Mouse (Mus musculus) testis, adult 2 months (tissue): ENCODE results near the gene Fam174b. TPM values are rescaled to one million over a fixed set of nuclear protein-coding genes. Genes with fewer than 3 reads are reported as not detected.

Experiments used
- H3K27ac ChIP-seq: fragments of 200-500 bp; 2 replicates; pipeline ENCODE4 v1.5.1; 2012; ENCODE audit warnings: low read depth, low read length; ENCODE audit not compliant: control insufficient read depth, insufficient read depth
- H3K27me3 ChIP-seq: fragments of 200-500 bp; 2 replicates; pipeline ENCODE4 v1.6.1; 2012; ENCODE audit warnings: mild to moderate bottlenecking, low read length, moderate library complexity; ENCODE audit not compliant: control insufficient read depth, insufficient read depth
- H3K36me3 ChIP-seq: fragments of 200-500 bp; 2 replicates; pipeline ENCODE4 v1.6.1; 2012; ENCODE audit warnings: mild to moderate bottlenecking, low read length; ENCODE audit not compliant: control insufficient read depth, insufficient read depth
- H3K4me1 ChIP-seq: fragments of 200-500 bp; 2 replicates; pipeline ENCODE4 v1.6.1; 2012; ENCODE audit warnings: low read length; ENCODE audit not compliant: control insufficient read depth, insufficient read depth
- H3K4me3 ChIP-seq: fragments of 200-500 bp; 2 replicates; pipeline ENCODE4 v1.5.1; 2012; ENCODE audit warnings: low read depth, mild to moderate bottlenecking, low read length, moderate library complexity, mixed read lengths; ENCODE audit not compliant: control insufficient read depth
- CTCF ChIP-seq: fragments of 200-500 bp; IDR thresholded peaks from 2 replicates; pipeline ENCODE4 v1.5.1; 2012; ENCODE audit warnings: low read depth, mild to moderate bottlenecking, inconsistent platforms, low read length, moderate library complexity; ENCODE audit not compliant: control insufficient read depth, insufficient read depth, insufficient replicate concordance
- POLR2A ChIP-seq: fragments of 200-500 bp; IDR thresholded peaks from 2 replicates; pipeline ENCODE4 v1.6.1; 2012; ENCODE audit warnings: low read depth, mild to moderate bottlenecking, inconsistent platforms, low read length, moderate library complexity; ENCODE audit not compliant: control insufficient read depth
- polyA plus RNA-seq: library from polyadenylated mRNA; depleted of rRNA; stranded (reverse); fragments of >200 nt; gene quantifications from 2 replicates; pipeline ENCODE4 v1.2.3, GENCODE M21; 2012

Fam174b gene
- polyA plus RNA-seq, 1 experiment: 0.12 TPM

GRCm38 (mm10) chr7:73743144-73743543 is 3.0 kb downstream of the Fam174b start:
- no peak overlapping the region for H3K4me3 ChIP-seq
- no peak overlapping the region for H3K27ac ChIP-seq
- peaks cover 14% of the 10 kb centered on the region for H3K4me1 ChIP-seq
- TF ChIP-seq CTCF (no peak), POLR2A (no peak)
- H3K27me3 ChIP-seq: no peaks in the 10 kb centered on the region
- H3K36me3 ChIP-seq: no peaks in the 10 kb centered on the region

- no peak for TF ChIP-seq POLR2A
- TF ChIP-seq CTCF: no peak
- Histone ChIP-seq H3K4me1 (peaks cover 14% of the 10 kb centered on the region), H3K4me3 (no peak overlapping the region), H3K36me3 (no peaks in the 10 kb centered on the region), H3K27ac (no peak overlapping the region), H3K27me3 (no peaks in the 10 kb centered on the region)
These were observed 3.8 kb downstream of the Fam174b start for GRCm38 (mm10) chr7:73743831-73744370.

- peaks cover 4% of the 10 kb centered on the region for H3K4me1 ChIP-seq
- H3K27me3 ChIP-seq: no peaks in the 10 kb centered on the region
- no peak overlapping the region for H3K27ac ChIP-seq
These were observed 5.8 kb downstream of the Fam174b start for GRCm38 (mm10) chr7:73745903-73746302.

GRCm38 (mm10) chr7:73746836-73747235 is 6.7 kb downstream of the Fam174b start:
- Histone ChIP-seq H3K4me3 (no peak overlapping the region), H3K27me3 (no peaks in the 10 kb centered on the region), H3K4me1 (no peaks in the 10 kb centered on the region), H3K27ac (no peak overlapping the region), H3K36me3 (no peaks in the 10 kb centered on the region)
- no peak for TF ChIP-seq POLR2A
- no peak for TF ChIP-seq CTCF

More at GRCm38 (mm10) chr7:73745903-73746302, 5.8 kb downstream of the Fam174b start:
- Histone ChIP-seq H3K4me3 (no peak overlapping the region), H3K36me3 (no peaks in the 10 kb centered on the region)
- TF ChIP-seq CTCF: no peak
- TF ChIP-seq POLR2A: no peak

- no peak overlapping the region for H3K4me3 ChIP-seq
- no peaks in the 10 kb centered on the region for H3K27me3 ChIP-seq
- H3K36me3 ChIP-seq: no peaks in the 10 kb centered on the region
- no peak overlapping the region for H3K27ac ChIP-seq
- no peaks in the 10 kb centered on the region for H3K4me1 ChIP-seq
- TF ChIP-seq POLR2A: no peak
These were observed 7.4 kb downstream of the Fam174b start for GRCm38 (mm10) chr7:73747531-73747930.

- Histone ChIP-seq H3K36me3 (no peaks in the 10 kb centered on the region), H3K27ac (no peak overlapping the region), H3K4me3 (no peak overlapping the region), H3K27me3 (no peaks in the 10 kb centered on the region), H3K4me1 (no peaks in the 10 kb centered on the region)
- TF ChIP-seq CTCF (no peak), POLR2A (no peak)
These were observed 8.5 kb downstream of the Fam174b start for GRCm38 (mm10) chr7:73748437-73749108.

- Histone ChIP-seq H3K27ac (no peak overlapping the region), H3K4me1 (no peaks in the 10 kb centered on the region), H3K27me3 (no peaks in the 10 kb centered on the region), H3K36me3 (no peaks in the 10 kb centered on the region), H3K4me3 (no peak overlapping the region)
- no peak for TF ChIP-seq CTCF
- TF ChIP-seq POLR2A: no peak
These were observed 9.2 kb downstream of the Fam174b start for GRCm38 (mm10) chr7:73749339-73749738.
